Mouse (Mus musculus) testis, adult 2 months (tissue): Measurements from ENCODE around the gene Ilvbl.

ENCODE experiments used
- CTCF ChIP-seq: fragments of 200-500 bp; IDR thresholded peaks from 2 replicates; pipeline ENCODE4 v1.5.1; 2012; ENCODE audit warnings: low read depth, mild to moderate bottlenecking, inconsistent platforms, low read length, moderate library complexity; ENCODE audit not compliant: control insufficient read depth, insufficient read depth, insufficient replicate concordance
- POLR2A ChIP-seq: fragments of 200-500 bp; IDR thresholded peaks from 2 replicates; pipeline ENCODE4 v1.6.1; 2012; ENCODE audit warnings: low read depth, mild to moderate bottlenecking, inconsistent platforms, low read length, moderate library complexity; ENCODE audit not compliant: control insufficient read depth

DNA sequence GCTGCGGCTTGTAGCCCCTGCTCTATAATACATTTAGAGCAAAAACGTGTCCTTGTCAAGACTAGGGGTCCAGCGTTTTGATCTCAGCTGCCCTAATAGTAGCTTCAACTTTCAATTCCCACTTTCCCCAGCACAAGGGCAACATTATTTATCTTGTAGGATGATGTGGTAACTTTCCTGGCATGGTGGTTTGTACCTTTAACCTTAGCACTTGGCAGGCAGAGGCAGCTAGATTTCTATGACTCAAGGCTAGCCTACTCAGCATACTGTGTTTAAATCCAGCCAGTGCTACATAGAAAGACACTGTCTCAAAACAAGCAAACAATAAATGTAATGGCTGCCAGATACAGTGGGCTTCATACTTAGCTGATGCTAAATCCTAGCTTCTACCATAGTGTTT, 33.5 kb downstream of the Ilvbl start:
- TF ChIP-seq POLR2A (no peak), CTCF (no peak)
